Mouse (Mus musculus) lung, embryonic 14.5 days (tissue): ENCODE data around the gene Gm20388. TPM values are rescaled to one million over a fixed set of nuclear protein-coding genes. Genes with fewer than 3 reads are reported as not detected.

ENCODE experiments used
- ATAC-seq: fragments of 200-750 bp; cut with Nextera tagmentation; 2 replicates; pipeline ENCODE4 v1.8.0; 2017; ENCODE audit warnings: mild to moderate bottlenecking, moderate TSS enrichment, moderate library complexity; ENCODE audit not compliant: insufficient read depth
- DNase-seq: peaks from one replicate; pipeline ENCODE4 v3.0.0-alpha.2; 2015
- H3K27ac ChIP-seq: fragments of 300-500 bp; sonication (generic); 2 replicates; pipeline ENCODE4 v1.5.1; 2014; ENCODE audit warnings: low read depth, mild to moderate bottlenecking, moderate library complexity
- H3K27me3 ChIP-seq: fragments of 300-500 bp; sonication (generic); 2 replicates; pipeline ENCODE4 v1.6.1; 2014; ENCODE audit warnings: low read length, control low read depth; ENCODE audit not compliant: insufficient read depth
- H3K36me3 ChIP-seq: fragments of 300-500 bp; sonication (generic); 2 replicates; pipeline ENCODE4 v1.6.1; 2014; ENCODE audit warnings: control low read depth; ENCODE audit not compliant: insufficient read depth
- H3K4me1 ChIP-seq: fragments of 300-500 bp; sonication (generic); 2 replicates; pipeline ENCODE4 v1.6.1; 2014; ENCODE audit warnings: antibody characterized with exemption, control low read depth; ENCODE audit not compliant: insufficient read depth
- H3K4me2 ChIP-seq: fragments of 300-500 bp; sonication (generic); 2 replicates; pipeline ENCODE4 v1.6.1; 2014; ENCODE audit warnings: mild to moderate bottlenecking
- H3K4me3 ChIP-seq: fragments of 300-500 bp; sonication (generic); 2 replicates; pipeline ENCODE4 v1.5.1; 2014; ENCODE audit warnings: low read depth, low read length
- H3K9ac ChIP-seq: fragments of 300-500 bp; sonication (generic); 2 replicates; pipeline ENCODE4 v1.6.1; 2014
- H3K9me3 ChIP-seq: fragments of 300-500 bp; sonication (generic); 2 replicates; pipeline ENCODE4 v1.6.1; 2016; ENCODE audit warnings: low read depth, low read length, control low read depth
- CTCF ChIP-seq: IDR thresholded peaks from 2 replicates; pipeline ENCODE4 v1.5.1; 2016; ENCODE audit warnings: antibody characterized with exemption, low read depth
- WGBS: fragments of 180-500 bp; shearing (Covaris S2); extraction: QIAGEN DNeasy Blood & Tissue Kit; methylation state at CpG from one replicate; pipeline ENCODE4 v1.1.7; 2014; 5-methylcytosine and 5-hydroxymethylcytosine counted together
- polyA plus RNA-seq: library from polyadenylated mRNA; unstranded; fragments of >200 nt; fragmentation: Nextera tagmentation; extraction: Ambion mirVana; gene quantifications from 2 replicates; pipeline ENCODE4 v1.2.1, GENCODE M21; 2014

Gm20388 gene
- polyA plus RNA-seq, 1 experiment from 2014 or later, result not detected

- no peak for DNase-seq
- no peak for ATAC-seq
- Histone ChIP-seq H3K4me2 (no peak overlapping the region), H3K4me3 (no peak overlapping the region), H3K27ac (no peak overlapping the region), H3K9ac (no peak overlapping the region), H3K9me3 (no peaks in the 10 kb centered on the region), H3K36me3 (peaks cover 15% of the 10 kb centered on the region), H3K27me3 (no peaks in the 10 kb centered on the region), H3K4me1 (peaks cover 26% of the 10 kb centered on the region)
- no peak for TF ChIP-seq CTCF
- 85% methylated on average over 8 of the region's 8 CpGs for WGBS
Observed at GRCm38 (mm10) chr8:121623043-121623442, 1712.4 kb downstream of the Gm20388 start.

DNA sequence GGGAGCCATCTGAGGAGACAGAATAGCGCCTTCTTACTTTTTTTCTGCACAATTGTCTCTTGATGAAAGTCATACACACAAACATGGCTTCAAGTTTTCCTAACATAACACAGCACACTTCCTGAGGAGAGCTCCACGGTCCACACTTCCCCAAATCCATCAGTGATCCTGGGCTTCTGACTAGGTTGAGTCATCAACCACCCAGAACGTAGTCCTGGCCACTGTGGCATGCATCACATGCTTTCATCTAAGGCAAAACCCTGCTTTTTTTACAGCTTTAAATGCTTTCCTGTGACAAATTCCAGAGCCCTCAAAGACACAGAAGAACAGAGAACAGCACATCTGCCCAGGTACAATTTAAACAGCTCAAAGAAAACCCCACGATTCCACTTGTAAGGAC lies 1718.0 kb downstream of the Gm20388 start:
- Histone ChIP-seq H3K36me3 (peaks cover 14% of the 10 kb centered on the region; the same call in 1 of the 2 replicates), H3K27me3 (no peaks in the 10 kb centered on the region), H3K9ac (no peak overlapping the region), H3K4me3 (no peak overlapping the region), H3K4me2 (no peak overlapping the region), H3K4me1 (peaks cover 12% of the 10 kb centered on the region), H3K27ac (no peak overlapping the region), H3K9me3 (no peaks in the 10 kb centered on the region)
- no peak for TF ChIP-seq CTCF
- WGBS, result 75% methylated on average over 4 of the region's 4 CpGs
- DNase-seq, result no peak
- no peak for ATAC-seq

DNA sequence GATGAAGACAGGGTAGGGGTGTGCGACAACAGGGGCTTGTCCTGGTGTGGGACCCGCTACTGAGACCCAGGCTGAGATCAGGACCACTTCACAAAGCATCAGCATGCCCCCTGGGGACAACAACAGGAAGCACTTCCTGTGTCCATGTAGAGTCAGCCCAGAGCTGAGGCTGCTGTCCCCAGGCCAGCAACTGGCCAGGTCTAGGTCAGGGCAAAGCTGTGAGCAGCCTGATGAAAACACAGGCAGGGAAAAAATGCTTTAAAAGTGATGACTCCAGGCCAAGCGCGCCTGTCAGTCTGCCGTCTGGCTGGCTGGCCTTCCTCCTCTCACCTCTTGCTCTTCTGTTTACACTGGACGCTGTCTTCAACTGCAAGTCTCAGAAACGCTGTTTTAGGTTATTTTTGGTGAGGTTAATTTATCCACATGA lies 1721.0 kb downstream of the Gm20388 start:
- DNase-seq (peak; percentile 50), ATAC-seq (peak; percentile 73)
- 0 out of 2 replicates have a peak, but pooled peaks have one; percentile 24 for TF ChIP-seq CTCF

DNA sequence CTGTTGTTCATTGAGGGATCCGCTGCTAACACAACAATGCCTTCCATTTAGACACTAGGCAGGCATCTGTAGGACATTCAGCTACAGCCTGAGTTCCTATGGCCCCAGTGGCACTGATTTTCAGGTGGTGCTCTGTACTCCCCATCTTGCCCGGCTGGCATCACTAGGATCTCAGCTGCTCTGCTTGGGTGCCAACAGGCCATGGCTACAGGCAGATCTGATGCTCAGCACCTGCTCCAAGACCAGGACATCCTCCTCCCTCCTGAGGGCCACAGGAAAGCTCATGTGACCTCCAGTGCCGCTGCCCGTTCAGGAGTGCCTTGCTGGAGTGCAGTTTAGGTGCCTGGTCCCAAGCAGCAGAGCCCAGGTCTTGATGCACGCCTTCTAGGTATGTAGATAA lies 1721.8 kb downstream of the Gm20388 start:
- no peak for TF ChIP-seq CTCF
- H3K4me2 ChIP-seq, result no peak overlapping the region
- no peaks in the 10 kb centered on the region for H3K9me3 ChIP-seq
- DNase-seq (no peak), ATAC-seq (no peak)
- peaks cover 5% of the 10 kb centered on the region; the same call in 1 of the 2 replicates for H3K36me3 ChIP-seq
- no peaks in the 10 kb centered on the region for H3K27me3 ChIP-seq
- 71% methylated on average over 5 of the region's 5 CpGs for WGBS
- H3K9ac ChIP-seq, result no peak overlapping the region
- peaks cover 16% of the 10 kb centered on the region for H3K4me1 ChIP-seq
- peak overlapping the region; percentile 13; the same call in 1 of the 2 replicates for H3K27ac ChIP-seq
- no peak overlapping the region for H3K4me3 ChIP-seq

More for the DNA sequence above, 1721.0 kb downstream of the Gm20388 start:
- H3K4me3 ChIP-seq, result no peak overlapping the region
- H3K36me3 ChIP-seq, result peaks cover 11% of the 10 kb centered on the region; the same call in 1 of the 2 replicates
- no peak overlapping the region for H3K4me2 ChIP-seq
- H3K27ac ChIP-seq, result peak overlapping the region; percentile 25; the same call in 1 of the 2 replicates
- H3K9ac ChIP-seq, result no peak overlapping the region
- H3K27me3 ChIP-seq, result no peaks in the 10 kb centered on the region
- peaks cover 16% of the 10 kb centered on the region for H3K4me1 ChIP-seq
- no peaks in the 10 kb centered on the region for H3K9me3 ChIP-seq
- 27% methylated on average over 7 of the region's 7 CpGs for WGBS

GRCm38 (mm10) chr8:121635534-121635933 lies 1724.9 kb downstream of the Gm20388 start:
- peak; percentile 33; the same call in 1 of the 2 replicates for ATAC-seq

GRCm38 (mm10) chr8:121636180-121636579 lies 1725.5 kb downstream of the Gm20388 start:
- H3K36me3 ChIP-seq, result no peaks in the 10 kb centered on the region
- peak overlapping the region; percentile 56; the same call in 1 of the 2 replicates for H3K27ac ChIP-seq
- H3K9me3 ChIP-seq, result no peaks in the 10 kb centered on the region
- ATAC-seq (no peak), DNase-seq (no peak)
- H3K9ac ChIP-seq, result no peak overlapping the region
- WGBS, result 74% methylated on average over 8 of the region's 8 CpGs
- H3K4me2 ChIP-seq, result no peak overlapping the region
- no peak for TF ChIP-seq CTCF
- H3K4me3 ChIP-seq, result no peak overlapping the region
- H3K27me3 ChIP-seq, result no peaks in the 10 kb centered on the region
- H3K4me1 ChIP-seq, result peaks cover 16% of the 10 kb centered on the region

More at GRCm38 (mm10) chr8:121635534-121635933, 1724.9 kb downstream of the Gm20388 start:
- H3K9ac ChIP-seq, result no peak overlapping the region
- TF ChIP-seq CTCF, result peak; percentile 17; the same call in 1 of the 2 replicates
- H3K4me1 ChIP-seq, result peaks cover 16% of the 10 kb centered on the region
- no peaks in the 10 kb centered on the region for H3K9me3 ChIP-seq
- DNase-seq, result peak; percentile 68
- no peak overlapping the region for H3K27ac ChIP-seq
- no peak overlapping the region for H3K4me3 ChIP-seq
- no peaks in the 10 kb centered on the region for H3K36me3 ChIP-seq
- no peaks in the 10 kb centered on the region for H3K27me3 ChIP-seq
- 37% methylated on average over 6 of the region's 6 CpGs for WGBS
- H3K4me2 ChIP-seq, result no peak overlapping the region

DNA sequence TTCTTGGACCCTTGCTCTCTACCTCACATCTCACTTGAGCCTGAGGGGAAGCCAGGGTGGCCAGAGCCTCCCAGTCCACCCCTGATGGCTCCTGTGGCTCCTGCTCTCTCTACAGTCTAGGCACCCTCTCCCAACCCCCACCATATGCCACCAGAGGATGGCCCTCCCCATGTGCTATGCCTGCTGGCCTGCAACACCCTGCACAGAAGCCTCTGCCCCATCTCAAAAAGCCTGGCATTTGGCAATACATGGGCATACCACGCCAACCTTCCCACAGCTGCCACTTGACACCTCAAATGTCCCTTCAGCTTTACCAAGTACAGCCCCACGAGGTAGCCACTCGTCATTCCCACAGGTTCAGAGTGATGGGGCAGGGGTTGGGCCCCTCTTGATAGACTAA lies 1732.2 kb downstream of the Gm20388 start:
- no peak for TF ChIP-seq CTCF
- DNase-seq (no peak), ATAC-seq (no peak)
- Histone ChIP-seq H3K27ac (no peak overlapping the region), H3K4me1 (no peaks in the 10 kb centered on the region), H3K4me2 (no peak overlapping the region), H3K36me3 (peaks cover 12% of the 10 kb centered on the region; the same call in 1 of the 2 replicates), H3K9ac (no peak overlapping the region), H3K4me3 (no peak overlapping the region), H3K27me3 (no peaks in the 10 kb centered on the region), H3K9me3 (no peaks in the 10 kb centered on the region)
- WGBS, result 60% methylated on average over 3 of the region's 3 CpGs
